Mouse (Mus musculus) lung, adult 18-20 months (tissue): Measurements from ENCODE around the gene Sipa1l1.
A peak's percentile ranks its signal among the peaks of the same experiment; 100 is the strongest.

ENCODE experiments used
- DNase-seq, 2 experiments: peaks; one replicate each; pipeline ENCODE4 v3.0.0; 2022; ENCODE audit warnings: mixed read lengths in 2 of 2

The Sipa1l1 gene

DNA sequence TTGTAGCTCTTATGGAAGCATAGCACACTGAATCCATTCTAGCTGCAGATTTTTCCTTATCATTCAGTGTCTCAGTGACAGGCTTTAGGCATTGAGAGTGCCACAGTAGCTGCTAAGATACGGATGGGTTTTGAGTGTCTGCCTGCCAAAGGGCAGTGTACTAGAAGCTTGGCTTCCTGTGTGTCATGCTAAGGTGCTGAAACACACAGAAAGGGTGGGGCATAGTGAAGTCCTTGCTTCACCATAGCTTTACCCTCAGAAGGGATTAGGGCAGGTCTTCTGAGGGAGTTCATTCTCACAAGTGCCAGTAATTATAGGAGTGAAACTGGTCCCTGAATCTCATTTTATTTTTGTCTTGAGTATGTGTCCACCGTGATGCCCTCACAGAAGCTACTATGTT is 82.2 kb downstream of the Sipa1l1 start:
- no peak for DNase-seq

DNA sequence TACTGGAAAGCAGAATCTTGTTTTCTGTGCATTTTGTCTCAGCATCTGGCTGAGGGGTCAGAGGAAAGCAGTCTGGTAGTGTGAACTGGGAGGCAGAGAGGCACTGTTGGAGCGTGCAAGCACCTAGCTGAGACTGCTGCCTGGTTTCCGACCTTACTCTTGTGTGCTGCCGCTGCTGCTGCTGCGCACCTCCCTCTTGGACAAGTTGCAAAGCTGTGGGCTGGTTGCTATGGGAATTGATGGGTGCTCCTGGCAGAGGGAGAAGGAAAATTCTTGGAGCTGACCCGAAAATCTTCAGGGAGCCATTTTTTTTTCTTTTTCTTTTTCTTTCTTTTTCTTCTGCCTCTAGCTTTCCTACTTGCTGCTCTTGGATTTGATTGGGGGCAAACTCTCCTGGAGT is 85.0 kb downstream of the Sipa1l1 start:
- peak; percentile 42 to 51 for DNase-seq

DNA sequence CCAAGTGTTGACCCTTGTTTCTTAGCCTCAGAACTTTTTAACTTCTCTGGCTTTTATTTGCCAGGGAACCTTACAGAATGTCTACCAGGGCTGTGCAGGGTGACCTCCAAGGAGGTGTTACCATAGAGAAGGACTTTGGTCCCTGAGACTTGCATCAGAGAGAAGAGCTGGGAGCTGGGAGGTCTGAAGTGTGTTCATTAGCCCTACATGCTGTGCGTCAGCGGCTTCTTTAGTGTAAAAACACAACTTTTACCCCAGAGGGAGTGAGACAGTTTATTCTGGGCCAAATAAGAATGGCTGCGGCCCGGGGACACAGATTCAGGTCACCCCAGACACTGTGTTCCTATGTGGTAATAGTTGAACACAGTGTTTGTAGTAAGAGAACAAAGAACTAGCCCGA is 86.9 kb downstream of the Sipa1l1 start:
- DNase-seq: no peak

DNA sequence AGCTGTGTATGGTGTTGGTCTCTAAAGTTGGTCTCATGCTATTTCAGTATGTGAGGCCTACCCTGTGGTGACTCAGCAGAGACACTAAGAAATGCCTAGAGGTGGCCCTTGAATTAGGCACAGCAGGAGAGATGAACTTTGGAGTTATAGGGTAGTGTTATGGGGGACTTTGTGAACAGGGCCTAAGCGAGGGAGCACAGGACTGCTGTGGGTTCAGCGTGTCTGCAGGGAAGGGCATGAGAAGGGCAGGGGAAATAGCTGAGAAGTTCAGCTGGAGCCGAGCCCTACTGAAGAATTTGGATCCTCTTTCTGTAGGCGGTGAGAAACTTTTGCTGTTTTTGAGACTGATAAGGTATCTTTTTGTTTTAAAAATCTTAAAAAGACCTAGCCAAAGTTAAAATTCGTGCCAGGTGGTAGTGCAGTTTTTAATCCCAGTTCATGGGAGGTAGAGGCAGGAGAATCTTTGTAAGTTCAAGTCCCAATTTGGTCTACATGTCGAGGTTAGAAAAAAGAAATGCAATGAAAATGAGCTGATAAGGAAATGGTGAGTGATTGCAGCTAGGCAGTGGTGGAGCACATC is 87.9 kb downstream of the Sipa1l1 start:
- DNase-seq: no peak

DNA sequence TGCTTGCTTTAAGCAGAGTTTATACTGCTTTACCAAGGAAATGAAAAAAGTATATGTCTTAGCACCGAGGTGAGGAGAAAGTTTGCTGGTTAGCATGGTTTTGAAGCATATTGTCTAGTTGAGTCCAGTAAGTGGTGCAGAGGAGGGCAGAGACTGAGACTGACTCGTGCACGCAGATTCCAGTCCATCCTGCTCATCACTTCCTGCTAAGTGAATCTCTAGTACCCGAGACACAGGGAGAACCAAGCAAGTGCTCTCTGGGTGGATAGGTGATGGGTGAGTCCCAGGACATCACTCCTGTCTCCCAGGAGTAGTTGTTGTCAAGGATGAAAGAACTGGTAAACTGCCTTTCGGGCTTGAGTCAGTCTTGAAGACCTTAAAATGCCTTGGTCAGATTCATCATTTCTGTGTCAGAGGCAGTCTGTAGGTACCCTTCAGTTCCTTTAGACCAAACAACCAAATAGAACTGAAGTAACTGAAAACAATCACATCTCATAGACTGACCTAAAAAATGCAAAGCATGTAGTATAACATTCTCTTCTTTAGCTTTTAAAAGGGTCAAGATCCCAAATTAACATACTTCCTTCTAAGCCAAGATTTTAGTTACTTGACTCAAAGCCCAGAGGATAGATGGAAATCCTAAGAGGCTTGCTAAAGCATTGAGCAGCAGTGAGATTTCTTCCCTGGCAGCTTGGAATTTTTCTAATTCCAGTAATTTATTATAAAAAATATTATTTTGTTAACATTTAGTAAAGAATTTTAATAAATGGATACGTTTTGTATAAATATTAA is 89.1 kb downstream of the Sipa1l1 start:
- no peak for DNase-seq

DNA sequence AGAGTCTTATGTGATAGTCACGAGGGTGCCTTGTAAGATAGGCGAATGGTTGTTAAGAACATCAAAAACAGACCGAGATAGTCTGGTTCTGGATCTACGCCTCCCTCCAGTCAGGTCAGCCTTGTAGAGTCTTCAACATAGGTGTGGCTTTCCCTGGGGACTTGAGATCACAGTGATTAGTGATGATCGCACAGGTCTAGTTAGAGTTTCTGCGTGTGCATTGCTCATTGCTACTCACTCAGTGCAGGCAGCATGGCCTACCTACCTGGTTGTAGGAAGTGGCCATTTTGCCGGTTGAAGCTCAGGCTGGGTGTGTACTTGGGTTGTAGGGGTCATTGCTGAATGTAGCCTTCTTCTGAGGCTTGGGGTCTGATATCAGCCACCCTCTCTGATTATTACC is 94.3 kb downstream of the Sipa1l1 start:
- no peak for DNase-seq

DNA sequence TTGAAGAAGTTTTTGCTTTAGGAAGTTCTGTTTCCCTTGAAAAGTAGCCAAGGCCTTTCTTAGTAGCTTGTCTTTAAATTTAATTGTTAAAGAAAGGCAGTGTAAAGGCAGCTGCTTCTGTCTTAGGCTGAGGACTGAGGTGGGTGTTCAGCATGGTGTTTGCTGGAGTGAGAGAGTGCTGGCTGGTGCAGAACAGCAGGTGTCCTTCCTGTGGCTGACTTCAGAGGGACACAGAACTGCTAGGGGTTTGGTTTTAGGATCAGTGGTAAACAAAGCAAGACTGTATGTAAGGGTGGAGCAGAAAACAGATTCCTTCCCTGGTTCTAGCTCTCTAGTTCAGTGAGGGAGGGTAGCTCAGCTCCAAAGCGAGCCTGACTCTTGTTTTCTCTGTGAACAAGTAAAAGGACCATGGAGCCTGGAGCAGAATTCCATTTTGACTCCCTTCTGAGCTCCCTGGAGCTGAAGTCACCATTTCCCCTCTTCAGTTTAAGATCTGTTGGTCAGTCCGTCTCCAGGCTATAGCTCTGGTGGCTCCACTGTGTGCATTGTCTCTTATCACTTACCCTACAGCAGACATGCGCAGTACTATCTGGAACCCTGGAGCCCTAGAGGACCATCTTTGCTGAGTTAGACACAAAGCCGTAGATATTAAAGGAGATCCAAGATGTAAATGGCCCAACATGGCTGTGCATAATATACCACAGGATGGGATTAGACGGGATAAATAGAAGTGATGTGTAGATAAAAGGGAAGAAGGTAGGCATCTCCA is 95.1 kb downstream of the Sipa1l1 start:
- no peak for DNase-seq

DNA sequence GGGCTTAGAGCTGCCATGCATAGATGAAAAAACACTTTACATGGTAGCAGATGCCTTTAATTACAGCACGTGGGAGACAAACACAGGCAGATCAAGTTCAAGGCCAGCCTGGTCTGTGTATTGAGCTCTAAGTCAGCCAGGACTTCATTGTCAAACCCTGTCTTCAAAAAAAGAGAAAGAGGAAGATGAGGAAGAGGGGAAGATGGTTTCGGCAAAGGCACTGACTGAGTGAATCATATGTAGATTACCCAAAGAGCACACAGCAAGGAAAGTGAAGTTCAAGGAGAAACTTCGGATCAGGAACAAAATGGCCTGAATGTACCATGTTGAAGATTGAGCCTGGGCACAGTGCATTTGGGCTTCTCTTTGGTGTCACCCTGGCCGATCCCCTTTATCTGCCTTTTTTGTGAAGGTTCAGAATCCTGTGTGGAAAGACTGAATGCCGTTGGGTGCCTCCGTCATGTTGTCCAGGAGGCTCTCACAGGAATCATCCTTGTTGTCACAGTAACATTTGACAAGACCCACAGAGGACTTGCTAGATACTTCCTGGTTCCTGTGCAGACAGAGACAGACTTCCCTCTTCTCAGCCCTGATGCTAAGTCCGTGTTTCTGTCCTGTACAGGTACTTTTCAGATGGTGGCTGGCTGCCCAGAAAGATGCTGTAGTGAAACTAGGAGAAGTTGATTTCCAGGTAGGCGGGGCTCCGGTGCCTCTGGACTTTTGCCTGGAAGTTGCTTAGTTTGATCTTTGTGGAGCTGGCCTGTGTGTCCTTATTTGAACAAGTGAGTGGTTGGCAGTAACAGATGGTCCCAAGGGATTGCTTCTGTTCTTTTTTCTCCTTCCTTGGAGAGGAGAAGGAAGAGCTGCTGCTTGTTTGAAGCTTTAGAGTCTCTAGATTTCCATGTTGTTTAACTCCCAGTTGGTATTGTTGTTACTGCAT is 96.5 kb downstream of the Sipa1l1 start:
- DNase-seq: peak; percentile 49 to 66

DNA sequence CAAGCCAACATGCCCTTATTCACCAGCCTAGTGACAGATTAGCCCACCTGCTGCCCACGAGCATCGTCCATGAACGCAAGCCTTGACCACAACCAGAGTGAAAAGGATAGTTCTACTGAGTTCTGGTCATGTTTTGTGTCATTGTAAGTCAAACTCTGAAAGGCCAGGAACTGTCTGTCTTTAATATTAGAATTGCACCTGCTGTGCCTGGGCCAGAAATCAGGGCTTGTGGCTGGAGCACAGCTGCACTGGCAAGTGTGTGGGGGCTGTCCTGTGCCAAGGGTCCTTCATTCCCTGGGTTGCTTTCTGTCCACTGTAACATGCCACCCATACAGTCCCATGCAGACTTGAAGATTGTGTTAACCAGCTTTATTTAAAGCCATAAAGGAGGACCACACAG is 102.3 kb downstream of the Sipa1l1 start:
- no peak for DNase-seq

DNA sequence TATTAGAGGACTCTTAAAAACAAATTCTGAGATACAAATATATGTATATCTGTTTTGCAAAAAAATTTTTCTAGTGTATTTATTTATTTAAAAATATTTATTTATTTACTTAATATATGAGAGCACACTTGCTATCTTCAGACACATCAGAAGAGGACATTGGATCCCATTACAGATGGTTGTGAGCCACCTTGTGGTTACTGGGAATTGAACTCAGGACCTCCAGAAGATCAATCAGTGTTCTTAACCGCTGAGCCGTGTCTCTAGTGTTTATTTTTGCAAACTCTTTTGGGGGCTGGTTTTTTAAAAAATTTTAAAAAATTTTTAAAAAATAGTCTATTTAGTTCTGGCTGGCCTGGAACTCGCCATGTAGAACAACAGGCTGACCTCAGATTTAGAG is 104.4 kb downstream of the Sipa1l1 start:
- DNase-seq: no peak

DNA sequence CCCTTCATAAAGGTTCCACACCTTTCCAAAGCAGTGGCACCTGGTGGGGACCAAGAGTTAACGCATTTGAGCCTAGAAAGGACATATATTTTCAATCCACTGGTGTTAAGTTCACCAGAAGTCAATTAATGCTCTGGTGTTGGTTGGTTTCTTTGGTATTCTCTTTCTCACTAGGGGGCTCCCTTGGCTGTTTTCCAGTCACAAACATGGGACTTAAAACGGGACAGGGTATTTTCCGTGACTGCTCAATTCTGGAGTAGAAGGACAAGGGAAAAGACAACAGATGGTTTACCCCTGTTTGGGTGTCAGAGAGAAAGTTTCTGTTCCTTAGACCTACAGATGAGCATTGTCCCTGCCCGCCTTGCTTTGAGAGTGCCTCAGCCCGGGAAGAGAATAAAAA is 105.5 kb downstream of the Sipa1l1 start:
- no peak for DNase-seq

DNA sequence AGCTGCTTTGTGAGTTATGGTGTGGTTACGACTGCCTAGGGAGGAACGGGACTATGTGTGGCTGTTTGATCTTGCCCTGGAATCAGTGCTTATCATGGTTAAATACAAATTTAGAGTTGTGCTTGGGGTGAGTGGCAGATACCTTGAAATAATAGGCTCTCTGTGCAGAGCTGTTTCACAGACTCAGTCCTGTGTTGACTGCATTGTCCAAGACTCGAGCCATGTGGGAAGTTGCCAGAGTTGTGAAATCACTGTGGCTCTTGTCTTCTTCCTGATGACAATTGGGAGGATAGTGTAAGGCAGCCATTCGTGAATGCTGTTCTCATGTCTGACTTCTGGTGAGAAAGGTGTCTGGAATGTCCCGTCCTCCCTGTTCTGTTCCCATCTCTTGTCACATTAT is 106.6 kb downstream of the Sipa1l1 start:
- DNase-seq: peak; percentile 46 to 54

DNA sequence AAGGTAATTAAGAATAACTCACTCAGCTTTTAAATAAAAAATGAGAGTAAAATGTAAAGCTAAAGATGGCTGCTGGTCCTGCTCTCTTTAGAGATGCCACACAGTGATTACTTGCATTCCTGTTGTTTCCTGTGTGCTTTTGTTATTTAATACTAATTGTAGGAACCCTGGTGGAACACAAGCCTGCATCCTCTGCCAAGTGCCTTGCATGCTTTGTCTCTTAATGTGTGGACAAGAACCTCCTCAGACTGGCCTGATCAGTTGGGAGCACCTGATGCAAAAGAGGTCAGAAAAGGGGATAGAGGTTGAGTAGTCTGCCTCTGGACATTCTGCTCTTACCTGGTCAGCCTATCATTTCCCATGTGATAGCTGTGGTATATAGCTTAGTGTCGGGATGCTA is 107.5 kb downstream of the Sipa1l1 start:
- no peak for DNase-seq

DNA sequence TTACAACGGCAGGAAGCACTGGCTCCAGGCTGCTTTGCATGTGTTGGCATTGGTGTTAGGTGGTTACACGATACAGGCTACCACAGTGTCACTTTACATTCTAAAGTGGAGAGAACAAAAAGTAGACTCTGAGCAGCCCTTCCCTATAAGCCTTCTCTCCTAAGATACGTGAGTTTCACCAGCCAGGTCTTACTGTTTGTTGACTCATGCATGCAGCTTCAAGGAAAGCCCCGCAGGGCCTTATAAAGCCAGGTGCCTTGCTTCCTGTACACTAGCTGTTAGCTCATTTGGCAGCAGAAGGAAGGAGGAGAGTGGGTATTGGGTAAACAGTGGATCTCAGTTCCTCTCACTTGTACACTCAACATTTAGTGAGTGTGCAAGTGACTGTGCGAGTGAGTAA is 115.5 kb downstream of the Sipa1l1 start:
- DNase-seq: no peak

DNA sequence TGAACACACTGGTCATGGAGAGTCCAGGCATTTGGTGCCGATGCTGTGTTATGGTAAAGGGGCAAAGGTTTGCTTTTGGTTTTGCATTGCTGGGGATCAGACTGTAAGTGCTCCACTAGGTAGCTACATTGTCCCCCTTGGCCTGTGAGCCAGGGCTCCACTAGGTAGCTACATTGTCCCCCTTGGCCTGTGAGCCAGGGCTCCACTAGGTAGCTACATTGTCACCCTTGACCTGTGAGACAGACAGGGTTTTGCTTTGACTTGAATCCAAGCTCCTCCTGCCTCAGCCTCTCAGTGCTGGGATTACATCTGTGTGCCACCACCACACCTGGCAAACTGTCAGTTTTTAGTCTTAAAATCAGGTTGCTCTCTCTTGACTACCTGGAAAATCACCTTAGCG is 115.9 kb downstream of the Sipa1l1 start:
- no peak for DNase-seq

DNA sequence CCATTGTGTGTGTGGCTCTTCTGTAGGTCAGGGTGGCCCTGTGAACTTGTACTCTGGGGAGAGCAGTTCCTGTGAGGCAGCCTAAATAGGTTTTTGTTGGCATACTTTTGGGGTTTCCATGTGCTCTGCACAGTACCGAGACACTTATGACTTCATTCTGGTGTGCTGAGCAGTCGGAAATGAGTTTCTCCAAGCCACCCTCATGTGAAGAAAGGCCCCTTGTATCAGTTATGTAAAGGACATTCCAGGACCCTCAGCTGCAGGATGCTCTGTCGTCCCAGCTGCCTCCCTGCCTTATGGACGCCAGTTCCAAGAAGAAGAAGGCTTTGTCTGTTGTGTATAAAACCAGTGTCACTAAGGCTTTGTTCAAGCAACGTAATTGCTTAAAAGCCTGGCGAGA is 116.9 kb downstream of the Sipa1l1 start:
- DNase-seq: no peak

DNA sequence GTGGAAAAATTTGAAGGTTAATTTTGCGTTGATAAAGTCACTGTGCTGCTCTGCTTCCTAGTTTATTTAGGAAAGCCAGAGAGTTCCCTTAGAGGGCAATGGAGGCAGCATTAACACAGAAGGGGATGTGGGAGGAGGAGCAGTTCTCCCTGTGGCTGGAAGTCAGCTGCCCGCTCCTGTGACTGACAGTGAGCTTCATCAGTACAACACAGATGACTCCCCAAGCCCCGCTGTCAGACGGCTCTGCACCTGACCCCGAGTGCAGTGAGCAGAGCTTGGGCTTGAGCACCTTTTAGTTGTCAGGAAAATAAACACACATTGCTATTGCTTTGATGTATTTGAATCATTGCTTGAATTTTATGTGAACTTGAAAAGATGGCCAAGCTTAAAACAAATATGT is 117.7 kb downstream of the Sipa1l1 start:
- DNase-seq: no peak

DNA sequence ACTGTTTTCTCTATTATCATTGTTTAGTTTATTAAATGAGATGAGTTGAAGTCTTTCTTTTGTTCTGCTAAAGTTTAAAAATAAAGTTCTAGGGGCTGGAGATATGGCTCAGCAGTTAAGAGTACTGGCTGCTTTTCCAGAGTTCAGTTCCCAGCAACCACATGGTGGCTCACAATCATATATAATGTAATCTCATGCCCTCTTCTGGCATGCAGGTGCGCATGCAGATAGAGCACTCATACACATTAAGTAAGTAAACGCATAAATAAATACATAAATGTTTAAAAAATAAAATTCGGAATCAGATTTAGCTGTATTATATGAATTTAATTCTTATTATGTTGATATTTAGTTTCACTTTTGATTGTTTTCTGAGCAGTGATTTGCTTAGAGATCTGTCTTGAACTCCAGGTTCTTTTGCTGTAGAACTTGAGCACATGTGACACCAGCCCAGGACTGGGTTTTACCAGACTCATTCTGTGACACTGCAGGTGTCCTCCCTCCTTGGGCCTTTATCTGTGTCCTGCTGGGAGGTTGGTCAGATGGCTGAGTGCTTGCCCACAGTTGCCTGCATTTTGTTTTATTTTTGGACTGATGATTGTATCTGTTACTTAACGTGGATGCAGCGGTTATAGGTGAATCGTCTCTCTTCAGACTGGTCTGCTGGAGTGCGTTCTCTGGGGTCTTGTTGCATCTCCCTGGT is 124.6 kb downstream of the Sipa1l1 start:
- DNase-seq: no peak

DNA sequence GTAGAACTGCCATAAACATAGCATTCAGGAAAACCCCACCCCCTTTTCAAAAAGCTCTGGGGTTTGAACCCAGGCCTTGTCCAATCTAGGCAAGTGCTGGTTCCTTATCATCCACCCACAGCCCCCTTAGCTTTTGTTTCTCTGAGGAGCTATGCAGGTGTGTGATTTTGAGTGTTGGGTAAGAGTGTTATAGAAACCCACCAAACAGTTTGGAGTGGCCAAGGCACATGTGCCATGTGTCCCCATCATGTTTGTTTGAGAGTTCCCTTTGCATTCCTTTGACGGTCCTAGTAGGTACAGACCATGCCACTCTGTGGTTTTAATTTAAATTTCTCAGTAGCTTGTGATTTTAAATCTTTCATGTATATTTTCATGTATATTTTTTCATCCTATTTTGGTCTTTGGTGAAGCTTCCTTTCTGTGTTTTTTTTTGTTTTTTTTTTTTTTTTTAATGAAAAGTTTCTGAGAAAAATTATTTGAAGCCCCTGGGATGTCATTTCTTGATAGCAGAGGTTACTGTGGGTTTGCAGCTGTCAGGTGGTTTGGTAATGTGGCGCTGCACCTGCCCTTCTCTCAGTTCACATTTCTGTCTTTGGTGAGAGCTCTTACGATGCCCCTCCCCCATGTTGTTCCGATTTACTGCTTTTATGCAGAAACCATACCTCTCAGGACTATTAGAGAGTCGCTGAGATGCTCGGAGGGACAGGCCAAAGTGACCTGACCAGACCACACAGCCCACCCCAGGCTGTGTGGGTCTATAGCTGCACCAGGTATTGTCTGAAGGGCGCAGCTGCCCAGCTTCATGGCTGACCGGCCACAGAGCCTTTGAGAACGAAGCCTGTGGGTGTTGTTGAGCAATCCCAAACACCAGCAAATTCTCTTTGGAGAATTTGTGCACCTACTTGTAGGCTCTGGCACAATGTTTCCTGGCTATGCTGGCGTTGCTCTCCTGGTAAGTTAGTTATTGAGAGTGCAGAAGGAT is 126.1 kb downstream of the Sipa1l1 start:
- no peak for DNase-seq

DNA sequence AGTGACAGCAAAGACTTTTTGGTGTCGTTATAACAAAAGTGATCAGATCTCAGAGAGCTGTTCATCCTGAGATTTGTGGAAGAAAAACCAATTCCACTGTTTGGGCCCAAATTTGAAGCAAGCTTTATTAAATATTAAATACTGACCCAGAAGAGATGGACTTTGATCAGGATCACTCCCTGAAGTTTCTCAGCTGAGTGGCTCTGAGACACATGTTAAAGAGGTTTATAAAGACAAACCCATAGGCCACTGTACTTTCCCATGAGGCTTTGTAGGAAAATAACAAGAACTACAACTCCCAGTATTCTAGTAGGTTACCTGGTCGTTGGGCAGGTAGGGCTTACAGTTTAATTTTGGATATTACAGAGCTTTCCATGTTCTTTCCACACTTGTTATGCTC is 127.2 kb downstream of the Sipa1l1 start:
- DNase-seq: no peak

DNA sequence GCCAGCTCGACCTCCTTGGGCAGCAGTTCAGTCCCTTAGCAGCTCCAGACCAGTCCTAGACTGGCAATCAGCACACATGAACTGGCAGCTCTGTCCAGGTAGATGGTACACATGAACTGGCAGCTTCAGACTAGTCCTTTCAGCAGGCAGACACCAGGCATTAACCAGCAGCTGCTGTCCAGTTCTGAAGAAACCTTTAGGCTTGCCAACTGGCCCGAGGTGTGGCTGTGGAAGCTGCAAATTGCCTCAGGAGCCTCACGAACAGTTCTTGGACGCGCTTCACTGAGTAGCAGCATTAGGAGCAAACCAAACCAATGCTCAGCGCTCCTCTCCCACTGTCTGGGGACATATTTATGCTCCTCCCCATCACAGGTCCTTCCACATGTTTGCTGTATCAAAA is 128.1 kb downstream of the Sipa1l1 start:
- DNase-seq: no peak
